Mouse (Mus musculus) midbrain, postnatal 0 days (tissue): Measurements from ENCODE around the gene Lrrc8c. TPM values are rescaled to one million over a fixed set of nuclear protein-coding genes. Genes with fewer than 3 reads are reported as not detected.

ENCODE experiments used
- ATAC-seq: fragments of 200-750 bp; cut with Nextera tagmentation; 2 replicates; pipeline ENCODE4 v1.8.0; 2017; ENCODE audit warnings: moderate number of reproducible peaks, mild to moderate bottlenecking, moderate TSS enrichment, moderate library complexity; ENCODE audit not compliant: low FRiP score
- DNase-seq: peaks from one replicate; pipeline ENCODE4 v3.0.0-alpha.2; 2015; ENCODE audit warnings: low spot score
- H3K27ac ChIP-seq: fragments of 300-500 bp; sonication (generic); 2 replicates; pipeline ENCODE4 v1.5.1; 2014; ENCODE audit warnings: low read depth, mild to moderate bottlenecking, low read length, mixed read lengths
- H3K27me3 ChIP-seq: fragments of 300-500 bp; sonication (generic); 2 replicates; pipeline ENCODE4 v1.6.1; 2014; ENCODE audit warnings: low read length, control low read depth, mixed read lengths; ENCODE audit not compliant: insufficient read depth
- H3K36me3 ChIP-seq: fragments of 300-500 bp; sonication (generic); 2 replicates; pipeline ENCODE4 v1.6.1; 2014; ENCODE audit warnings: low read length, control low read depth, mixed read lengths; ENCODE audit not compliant: insufficient read depth
- H3K4me1 ChIP-seq: fragments of 300-500 bp; sonication (generic); 2 replicates; pipeline ENCODE4 v1.6.1; 2014; ENCODE audit warnings: mild to moderate bottlenecking, control low read depth, antibody characterized with exemption, low read length, mixed read lengths; ENCODE audit not compliant: insufficient read depth
- H3K4me2 ChIP-seq: fragments of 300-500 bp; sonication (generic); 2 replicates; pipeline ENCODE4 v1.6.1; 2014; ENCODE audit warnings: low read depth, mild to moderate bottlenecking, low read length, mixed read lengths; ENCODE audit not compliant: poor library complexity, severe bottlenecking
- H3K4me3 ChIP-seq: fragments of 300-500 bp; sonication (generic); 2 replicates; pipeline ENCODE4 v1.5.1; 2014; ENCODE audit warnings: low read depth, mild to moderate bottlenecking, low read length, moderate library complexity
- H3K9ac ChIP-seq: fragments of 300-500 bp; sonication (generic); replicated peaks from 2 replicates; pipeline ENCODE4 v1.6.1; 2014; ENCODE audit warnings: mild to moderate bottlenecking, low read length, moderate library complexity, mixed read lengths; ENCODE audit not compliant: poor library complexity, severe bottlenecking
- H3K9me3 ChIP-seq: fragments of 300-500 bp; sonication (generic); 2 replicates; pipeline ENCODE4 v1.6.1; 2016; ENCODE audit warnings: low read length, control low read depth
- CTCF ChIP-seq: IDR thresholded peaks from 2 replicates; pipeline ENCODE4 v1.5.1; 2016; ENCODE audit warnings: antibody characterized with exemption, mild to moderate bottlenecking
- WGBS: fragments of 180-500 bp; shearing (Covaris S2); extraction: QIAGEN DNeasy Blood & Tissue Kit; methylation state at CpG from one replicate; pipeline ENCODE4 v1.1.7; 2014; 5-methylcytosine and 5-hydroxymethylcytosine counted together
- polyA plus RNA-seq: library from polyadenylated mRNA; unstranded; fragments of >200 nt; fragmentation: Nextera tagmentation; extraction: Ambion mirVana; gene quantifications from 2 replicates; pipeline ENCODE4 v1.2.1, GENCODE M21; 2015
- total RNA-seq: library from RNA; depleted of rRNA; stranded (reverse); fragments of >200 nt; gene quantifications from 2 replicates; pipeline ENCODE4 v1.2.3, GENCODE M21; 2014

Gene Lrrc8c
- total and polyA plus RNA-seq, 2 experiments from 2014 or later = 11.6 to 14.7 TPM

GRCm38 (mm10) chr5:105620505-105621116 lies 101.4 kb downstream of the Lrrc8c start:
- no peak for DNase-seq
- 63% methylated on average over 6 of the region's 6 CpGs for WGBS
- ATAC-seq = no peak
- H3K9ac ChIP-seq = no peak overlapping the region
- H3K9me3 ChIP-seq = no peaks in the 10 kb centered on the region
- no peak overlapping the region for H3K27ac ChIP-seq
- no peak overlapping the region for H3K4me3 ChIP-seq
- H3K27me3 ChIP-seq = no peaks in the 10 kb centered on the region
- H3K36me3 ChIP-seq = no peaks in the 10 kb centered on the region
- no peak overlapping the region for H3K4me2 ChIP-seq
- H3K4me1 ChIP-seq = no peaks in the 10 kb centered on the region
- no peak for TF ChIP-seq CTCF

- H3K4me3 ChIP-seq = no peak overlapping the region
- no peaks in the 10 kb centered on the region for H3K36me3 ChIP-seq
- DNase-seq (no peak), ATAC-seq (no peak)
- no peaks in the 10 kb centered on the region for H3K9me3 ChIP-seq
- no peak overlapping the region for H3K9ac ChIP-seq
- no peaks in the 10 kb centered on the region for H3K4me1 ChIP-seq
- H3K27me3 ChIP-seq = no peaks in the 10 kb centered on the region
- H3K27ac ChIP-seq = no peak overlapping the region
- no peak overlapping the region for H3K4me2 ChIP-seq
- no peak for TF ChIP-seq CTCF
- WGBS = 73% methylated on average over 4 of the region's 4 CpGs
Measured at GRCm38 (mm10) chr5:105623074-105623713, 104.0 kb downstream of the Lrrc8c start.

- no peak for ATAC-seq
- no peak for TF ChIP-seq CTCF
- no peak overlapping the region for H3K4me2 ChIP-seq
- no peaks in the 10 kb centered on the region for H3K9me3 ChIP-seq
- no peak for DNase-seq
- WGBS = 85% methylated on average over 3 of the region's 3 CpGs
- no peaks in the 10 kb centered on the region for H3K4me1 ChIP-seq
- no peak overlapping the region for H3K27ac ChIP-seq
- H3K9ac ChIP-seq = no peak overlapping the region
- no peaks in the 10 kb centered on the region for H3K27me3 ChIP-seq
- H3K36me3 ChIP-seq = no peaks in the 10 kb centered on the region
- H3K4me3 ChIP-seq = no peak overlapping the region
Measured at GRCm38 (mm10) chr5:105624257-105624656, 105.1 kb downstream of the Lrrc8c start.

- no peak overlapping the region for H3K4me3 ChIP-seq
- TF ChIP-seq CTCF = no peak
- no peak overlapping the region for H3K27ac ChIP-seq
- DNase-seq (no peak), ATAC-seq (no peak)
- 77% methylated on average over 8 of the region's 8 CpGs for WGBS
- no peak overlapping the region for H3K9ac ChIP-seq
- no peaks in the 10 kb centered on the region for H3K36me3 ChIP-seq
- H3K27me3 ChIP-seq = no peaks in the 10 kb centered on the region
- no peaks in the 10 kb centered on the region for H3K4me1 ChIP-seq
- no peaks in the 10 kb centered on the region for H3K9me3 ChIP-seq
- no peak overlapping the region for H3K4me2 ChIP-seq
Measured at GRCm38 (mm10) chr5:105625504-105626150, 106.4 kb downstream of the Lrrc8c start.

GRCm38 (mm10) chr5:105626355-105626754 lies 107.2 kb downstream of the Lrrc8c start:
- ATAC-seq (no peak), DNase-seq (no peak)
- no peak overlapping the region for H3K4me2 ChIP-seq
- no peaks in the 10 kb centered on the region for H3K9me3 ChIP-seq
- WGBS = 45% methylated on average over 3 of the region's 3 CpGs
- TF ChIP-seq CTCF = no peak
- H3K27me3 ChIP-seq = no peaks in the 10 kb centered on the region
- no peak overlapping the region for H3K27ac ChIP-seq
- H3K9ac ChIP-seq = no peak overlapping the region
- H3K4me1 ChIP-seq = no peaks in the 10 kb centered on the region
- no peak overlapping the region for H3K4me3 ChIP-seq
- H3K36me3 ChIP-seq = no peaks in the 10 kb centered on the region

- 87% methylated on average over 5 of the region's 5 CpGs for WGBS
- Histone ChIP-seq H3K4me1 (no peaks in the 10 kb centered on the region), H3K36me3 (no peaks in the 10 kb centered on the region), H3K27ac (no peak overlapping the region), H3K27me3 (no peaks in the 10 kb centered on the region), H3K9me3 (no peaks in the 10 kb centered on the region), H3K9ac (no peak overlapping the region), H3K4me2 (no peak overlapping the region), H3K4me3 (no peak overlapping the region)
- TF ChIP-seq CTCF = no peak
- no peak for DNase-seq
- no peak for ATAC-seq
Measured at GRCm38 (mm10) chr5:105627093-105627492, 107.9 kb downstream of the Lrrc8c start.
